Mouse (Mus musculus) cerebellum, adult 11-12 months (tissue): ENCODE results near the gene Tmeff1.
A peak's percentile ranks its signal among the peaks of the same experiment; 100 is the strongest.

Experiments
- DNase-seq: peaks from one replicate; pipeline ENCODE4 v3.0.0; 2022

Tmeff1 gene

DNA sequence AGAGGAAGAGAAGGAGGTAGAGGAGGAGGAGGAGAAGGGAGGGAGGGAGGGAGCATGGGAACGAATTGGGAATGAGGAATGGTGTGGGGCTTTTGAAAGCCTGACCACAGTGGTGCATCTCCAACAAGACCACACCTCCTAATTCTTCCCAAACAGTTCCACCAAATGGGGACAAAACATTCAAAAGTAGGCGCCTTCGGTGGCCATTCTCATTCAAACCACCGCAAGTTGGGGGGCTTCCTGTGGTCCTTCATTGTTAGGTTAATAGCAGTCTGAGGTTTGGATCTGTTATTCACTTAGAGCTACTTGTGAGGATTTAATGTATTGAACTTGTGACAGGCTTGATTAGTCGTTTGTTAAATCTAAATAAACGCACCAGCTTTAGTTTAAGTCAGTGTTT, 40.0 kb downstream of the Tmeff1 start:
- no peak for DNase-seq

DNA sequence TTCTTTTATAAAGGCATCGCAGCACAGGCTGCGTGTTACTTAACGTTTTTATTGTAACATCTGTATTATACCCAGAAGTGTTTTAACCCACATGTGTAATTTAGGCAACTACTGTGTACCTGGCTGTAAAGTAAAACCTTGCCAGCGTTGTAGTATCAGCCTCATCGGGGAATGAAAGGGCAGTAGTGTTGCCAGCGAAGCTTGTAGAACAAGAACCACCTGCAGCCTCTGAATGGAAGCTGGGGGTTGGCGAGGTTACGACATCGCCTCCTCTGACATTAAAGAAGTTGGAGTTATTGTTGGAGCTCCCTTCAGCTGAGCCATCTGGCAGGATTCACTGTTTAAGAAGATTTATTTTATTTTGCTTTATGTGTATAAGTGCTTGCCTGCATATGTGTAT, 40.9 kb downstream of the Tmeff1 start:
- no peak for DNase-seq

DNA sequence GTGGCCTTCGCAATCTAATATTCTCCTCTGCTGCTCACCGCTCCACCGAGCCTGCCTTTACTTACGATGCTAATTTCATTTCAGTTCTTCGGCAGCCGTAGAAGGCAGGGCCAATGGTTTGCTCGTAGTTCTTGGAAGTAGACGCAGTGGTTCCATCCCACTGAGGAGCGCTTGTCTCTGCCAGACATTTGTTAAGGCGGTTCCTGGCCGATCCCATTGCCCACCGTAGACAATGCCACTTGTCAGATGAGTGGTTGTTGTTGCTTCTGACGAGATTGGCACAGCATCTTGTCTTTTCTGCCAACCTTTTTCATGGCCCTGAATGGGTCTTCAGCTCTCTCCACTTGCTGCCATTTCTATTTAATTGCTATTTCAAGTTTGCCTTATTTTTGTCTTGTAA, 44.5 kb downstream of the Tmeff1 start:
- no peak for DNase-seq

DNA sequence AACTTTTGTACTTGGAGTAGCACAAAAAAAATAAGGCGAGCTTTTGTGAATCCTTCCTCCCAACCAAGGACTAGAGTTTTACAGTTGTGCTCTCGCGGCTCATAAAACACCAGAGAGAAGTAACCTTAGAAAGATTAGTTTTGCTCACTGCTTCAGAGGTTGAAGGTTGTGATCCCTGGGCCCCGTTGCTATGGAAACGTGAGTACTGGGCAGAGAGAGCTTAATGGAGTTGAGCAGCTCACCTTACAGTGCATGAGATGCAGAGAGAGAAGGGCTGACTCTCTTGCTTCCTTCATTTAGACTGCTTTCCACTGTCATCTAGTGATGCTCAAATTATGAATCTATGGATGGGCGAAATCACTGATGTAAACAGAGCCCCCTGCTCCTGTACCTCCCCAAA, 48.6 kb downstream of the Tmeff1 start:
- no peak for DNase-seq

DNA sequence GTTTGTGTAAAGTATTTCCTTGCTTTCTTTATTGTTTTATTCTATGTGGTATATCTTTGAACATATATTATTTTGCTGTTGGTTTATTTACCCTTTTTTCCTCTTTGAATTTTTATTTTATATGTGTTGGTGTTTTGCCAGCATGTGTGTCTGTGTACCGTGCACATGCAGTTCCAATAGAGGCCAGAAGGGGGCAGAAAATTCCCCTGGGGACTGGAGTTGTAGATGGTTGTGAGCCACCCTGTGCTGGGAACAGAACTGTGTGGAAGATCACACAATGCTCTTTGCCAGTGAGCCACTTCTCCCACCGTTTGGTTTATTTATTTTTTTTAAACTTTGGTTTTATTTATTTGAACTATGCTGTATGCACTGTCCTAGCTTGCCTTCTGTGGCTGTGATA, 49.1 kb downstream of the Tmeff1 start:
- DNase-seq, result no peak

DNA sequence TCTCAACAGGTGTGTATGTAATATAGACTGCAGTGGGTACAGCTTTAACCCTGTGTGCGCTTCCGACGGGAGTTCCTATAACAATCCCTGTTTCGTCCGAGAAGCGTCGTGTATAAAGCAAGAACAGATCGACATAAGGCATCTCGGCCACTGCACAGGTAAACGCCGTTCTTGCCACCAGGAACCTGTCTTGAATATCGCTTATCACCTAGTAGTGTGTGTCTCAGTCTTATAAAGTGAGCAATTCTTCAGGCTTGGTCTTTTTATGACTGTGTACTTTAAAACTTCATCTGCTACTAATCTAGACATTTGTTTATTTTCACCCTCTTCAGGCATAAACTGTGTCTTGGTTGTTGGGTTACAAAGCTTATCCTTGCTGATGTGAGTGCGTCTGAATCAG, 51.9 kb downstream of the Tmeff1 start:
- no peak for DNase-seq

DNA sequence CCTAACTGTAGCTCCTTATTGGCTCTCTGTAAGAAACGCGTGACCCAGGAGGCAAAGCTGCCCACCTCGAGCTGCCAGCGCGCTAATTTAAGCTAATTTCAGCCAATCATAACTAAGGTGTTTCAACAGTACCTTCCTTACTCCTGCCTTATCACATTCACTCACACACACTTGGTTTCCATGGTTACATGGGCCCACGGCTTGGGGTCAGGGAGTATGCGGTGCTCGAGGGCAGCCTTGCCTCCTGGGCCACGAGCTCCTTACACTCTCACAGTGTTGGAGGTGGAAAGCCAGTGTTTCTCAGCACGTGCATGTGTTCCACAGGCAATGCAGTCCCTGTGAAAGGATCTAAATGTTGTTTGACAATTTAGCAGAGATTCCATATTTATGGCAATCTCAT, 53.2 kb downstream of the Tmeff1 start:
- DNase-seq, result no peak

DNA sequence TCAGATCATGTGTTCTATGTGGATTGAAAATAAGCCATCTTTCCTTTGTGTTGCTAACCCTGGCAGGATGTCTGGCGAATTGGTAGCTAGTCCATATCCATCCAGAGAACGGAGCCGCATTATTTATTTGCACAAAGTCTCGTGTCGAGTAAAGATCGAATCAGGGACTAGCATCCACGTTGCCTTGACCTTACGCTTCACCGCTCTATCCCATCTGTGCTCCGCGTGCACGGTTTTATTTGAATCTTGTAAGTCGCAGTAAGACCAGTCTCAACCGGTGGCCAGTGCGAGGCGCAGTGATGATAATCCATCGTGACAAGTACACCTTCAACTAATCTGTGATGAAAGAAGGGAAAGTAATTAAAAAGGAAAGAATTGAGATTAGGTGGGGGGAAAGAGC, 54.5 kb downstream of the Tmeff1 start:
- no peak for DNase-seq

DNA sequence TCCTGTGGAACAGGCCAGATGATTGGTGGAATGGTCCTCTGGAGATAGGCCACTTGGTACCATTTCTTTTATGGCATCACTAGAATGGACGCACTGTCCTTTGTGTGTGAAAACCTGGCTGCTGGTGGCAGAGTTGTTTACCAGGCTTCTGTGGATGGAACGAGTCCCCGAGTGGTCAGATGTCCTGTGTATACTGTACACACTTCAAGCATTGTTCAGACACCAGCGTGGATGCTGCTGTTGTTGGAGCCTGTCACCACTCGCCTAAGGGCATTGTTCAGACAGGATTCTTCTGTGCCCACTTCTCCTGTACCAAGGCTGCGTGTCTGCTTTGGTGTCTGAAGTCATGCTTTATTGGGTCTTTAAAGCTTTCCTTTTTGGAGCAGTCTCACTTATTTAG, 58.8 kb downstream of the Tmeff1 start:
- DNase-seq, result peak; percentile 13

DNA sequence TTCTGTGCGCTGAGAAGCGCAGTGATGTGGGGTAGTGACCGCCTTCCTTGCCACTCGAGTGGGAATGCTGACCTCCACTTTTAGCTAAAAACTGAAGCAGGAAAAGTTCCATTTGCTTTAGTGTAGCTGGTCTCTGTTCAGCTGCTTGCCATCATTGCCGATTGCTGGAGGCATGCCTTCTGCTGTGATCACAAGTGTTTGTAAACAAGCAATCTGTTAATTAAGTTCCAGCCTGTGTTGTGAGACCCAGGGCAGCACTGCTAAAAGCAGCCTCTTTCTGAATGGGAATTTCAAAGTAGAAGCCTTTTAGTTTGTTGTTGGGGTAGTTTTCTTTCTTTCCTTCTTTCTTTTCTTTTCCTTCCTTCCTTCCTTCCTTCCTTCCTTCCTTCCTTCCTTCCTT, 61.2 kb downstream of the Tmeff1 start:
- DNase-seq, result no peak

DNA sequence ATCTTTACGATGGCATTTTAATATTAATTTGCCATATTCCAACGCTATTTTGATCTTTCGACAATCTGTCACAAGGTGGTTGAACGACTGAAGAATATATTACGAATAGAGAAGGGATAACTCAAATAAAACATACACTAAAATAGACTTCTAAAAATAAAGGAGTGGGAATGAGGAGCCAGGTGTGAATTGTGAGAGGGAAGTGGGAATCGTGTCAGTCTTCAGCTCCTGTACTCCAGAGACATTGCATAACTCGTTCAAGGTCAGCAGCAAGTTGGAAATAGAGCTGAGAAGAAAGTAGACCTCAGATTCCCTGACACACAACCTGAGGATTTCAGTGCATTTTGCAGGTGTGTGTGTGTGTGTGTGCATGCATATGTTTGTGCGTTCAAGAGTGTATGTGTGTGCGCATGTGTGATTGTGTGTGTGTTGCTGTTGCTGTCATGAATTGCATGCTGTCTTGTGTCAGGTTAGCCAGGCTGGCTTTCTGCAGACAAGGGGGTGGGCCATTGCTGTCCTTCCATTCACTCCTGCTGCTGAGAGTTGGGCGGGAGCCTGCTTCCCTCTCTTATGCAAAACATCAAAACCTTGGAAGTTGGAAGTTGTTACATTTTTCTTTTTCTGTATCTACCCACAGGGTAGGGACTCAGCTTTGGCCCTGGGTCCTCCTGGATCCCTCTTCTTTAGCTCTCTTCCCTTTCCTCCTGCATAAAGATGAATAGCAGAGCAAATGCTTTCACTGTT, 65.8 kb downstream of the Tmeff1 start:
- no peak for DNase-seq

DNA sequence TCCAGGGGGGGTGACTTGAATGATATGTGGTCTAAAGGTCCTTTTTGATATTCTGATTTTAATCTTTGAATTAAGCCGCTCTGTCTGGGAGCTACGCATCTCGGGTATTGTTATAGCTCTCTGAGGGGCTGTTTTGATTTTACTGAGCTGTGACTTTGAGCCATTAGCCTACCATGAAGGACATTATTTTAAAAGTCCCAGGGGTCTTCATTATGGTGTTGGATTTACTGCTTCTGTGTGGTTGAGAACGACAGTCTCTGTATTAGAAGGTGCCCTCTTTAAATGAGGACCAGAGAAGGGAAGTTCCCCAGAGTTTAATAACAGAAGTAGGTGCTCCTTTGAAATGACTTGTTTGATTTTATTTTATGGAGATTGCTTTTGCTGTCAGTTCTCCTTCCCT, 69.1 kb downstream of the Tmeff1 start:
- no peak for DNase-seq

DNA sequence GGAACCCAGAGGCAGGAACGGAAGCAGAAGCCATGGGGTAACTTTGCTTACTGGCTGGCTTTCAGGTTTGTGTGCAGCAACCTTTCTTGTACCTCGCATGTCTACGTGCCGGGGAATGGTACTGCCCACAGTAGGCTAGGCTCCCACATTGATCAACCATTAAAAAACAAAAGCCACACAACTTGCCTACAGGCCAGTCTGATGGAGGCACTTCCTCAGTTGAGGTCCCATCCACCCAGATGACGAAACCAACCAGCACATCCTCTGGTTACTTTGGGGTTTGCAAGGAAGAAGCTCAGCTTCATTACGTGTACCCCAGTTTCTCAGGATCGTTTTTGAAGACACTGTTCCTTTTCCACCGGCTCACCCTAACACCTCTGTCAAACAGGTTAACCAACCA, 71.6 kb downstream of the Tmeff1 start:
- DNase-seq, result no peak

DNA sequence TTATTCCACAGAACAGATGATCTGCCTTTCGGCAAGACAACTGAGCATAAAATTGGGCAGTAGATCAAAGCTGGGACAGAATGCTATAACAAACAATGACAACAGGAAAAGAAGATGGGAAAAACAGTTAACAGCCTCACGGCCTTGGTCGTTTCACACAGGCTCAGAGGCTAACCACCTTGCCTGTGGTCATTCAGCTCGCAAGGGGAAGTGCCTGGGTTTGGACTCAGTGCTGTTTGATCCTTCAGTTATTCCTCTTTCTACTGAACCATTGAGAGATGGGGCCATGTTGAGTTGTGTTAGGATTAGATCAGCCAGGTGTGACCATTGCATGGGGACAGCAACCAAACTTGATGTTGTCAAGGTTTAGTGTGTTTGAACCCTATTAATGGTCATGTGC, 75.2 kb downstream of the Tmeff1 start:
- DNase-seq, result no peak

DNA sequence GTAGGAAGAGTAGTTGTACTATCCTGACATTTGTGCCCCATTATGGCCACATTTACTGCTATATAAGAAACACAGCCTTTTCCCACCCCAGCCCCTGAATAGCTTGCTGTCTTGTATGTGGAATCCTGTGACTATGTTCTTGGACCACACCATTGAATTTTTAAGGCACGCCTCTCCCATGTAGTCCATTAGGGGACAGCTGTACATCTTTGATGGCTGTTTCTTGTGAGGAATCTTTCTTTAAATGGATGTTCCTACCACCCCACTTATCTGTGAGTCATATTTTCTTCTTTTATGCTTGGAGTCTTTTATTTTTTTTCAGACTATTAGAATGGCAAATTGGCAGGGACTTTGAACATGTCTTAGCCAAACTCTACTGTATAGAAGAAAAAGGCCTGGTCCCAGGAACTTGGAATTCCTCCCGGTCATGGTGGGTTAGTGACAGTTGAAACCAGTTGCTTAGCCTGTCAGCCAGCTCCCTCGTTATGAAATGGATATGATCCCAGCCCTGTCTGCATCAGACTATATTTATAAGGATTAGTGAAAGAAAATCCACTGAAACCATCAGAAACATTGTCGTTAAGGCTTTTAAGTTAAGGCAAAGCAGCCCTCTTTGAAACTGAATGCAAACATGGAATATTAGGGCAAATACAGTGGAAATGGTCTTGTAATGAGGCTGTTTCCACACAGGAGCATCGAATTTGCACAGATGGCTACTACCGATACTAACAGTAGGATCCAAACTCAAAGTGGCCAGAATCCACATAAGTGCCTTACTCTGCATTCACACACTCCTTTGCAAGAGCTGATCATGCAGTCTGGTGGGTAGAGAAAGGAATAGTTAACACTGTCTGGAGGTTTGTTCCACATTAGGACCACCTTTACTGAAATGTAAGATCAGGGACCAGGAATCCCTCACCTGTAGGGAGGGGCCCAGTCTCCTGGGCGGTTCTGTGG, 75.9 kb downstream of the Tmeff1 start:
- no peak for DNase-seq

DNA sequence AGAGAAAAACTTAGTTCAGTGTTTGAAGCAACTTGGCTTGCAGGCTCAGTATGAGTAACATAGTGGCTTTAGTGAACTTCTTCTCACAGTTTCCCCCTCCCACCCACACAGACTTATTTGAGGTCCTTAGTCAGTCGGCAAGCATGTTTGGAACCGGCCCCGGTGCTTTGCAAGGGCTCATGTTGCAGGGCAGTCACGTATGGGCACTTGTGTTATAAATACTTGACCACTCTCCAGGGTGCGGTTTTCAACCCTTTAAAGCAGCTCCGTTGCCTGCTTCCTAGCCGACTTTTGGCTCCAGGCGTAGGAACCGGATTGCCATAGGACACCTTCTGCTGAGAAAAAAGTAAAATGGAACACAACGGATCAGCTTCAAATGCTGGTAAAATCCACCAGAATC, 78.3 kb downstream of the Tmeff1 start, which contains the start of gene Cavin4:
Gene Cavin4, plus strand, starts transcription at position 244 of the 400 bp plus-strand sequence.
- DNase-seq, result no peak

DNA sequence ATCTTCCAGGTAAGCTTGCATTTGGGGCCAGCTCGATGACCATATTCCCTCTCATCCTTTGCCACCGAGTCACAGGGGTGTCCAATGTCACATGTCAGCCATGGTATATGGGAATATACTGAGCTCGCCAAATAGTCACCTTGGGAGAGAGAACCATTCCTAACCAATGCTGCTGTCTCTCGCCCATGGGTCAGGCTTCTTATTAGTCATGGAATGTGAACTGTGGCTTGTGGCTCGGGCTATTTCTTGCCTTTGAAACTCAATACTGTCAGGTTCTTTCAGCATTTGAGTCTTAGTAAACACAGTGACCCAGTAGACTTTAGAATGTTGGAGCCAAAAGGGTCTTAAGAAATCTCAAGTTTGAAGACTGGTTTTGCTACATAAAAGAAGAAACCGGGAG, 79.0 kb downstream of the Tmeff1 start:
- DNase-seq, result no peak

DNA sequence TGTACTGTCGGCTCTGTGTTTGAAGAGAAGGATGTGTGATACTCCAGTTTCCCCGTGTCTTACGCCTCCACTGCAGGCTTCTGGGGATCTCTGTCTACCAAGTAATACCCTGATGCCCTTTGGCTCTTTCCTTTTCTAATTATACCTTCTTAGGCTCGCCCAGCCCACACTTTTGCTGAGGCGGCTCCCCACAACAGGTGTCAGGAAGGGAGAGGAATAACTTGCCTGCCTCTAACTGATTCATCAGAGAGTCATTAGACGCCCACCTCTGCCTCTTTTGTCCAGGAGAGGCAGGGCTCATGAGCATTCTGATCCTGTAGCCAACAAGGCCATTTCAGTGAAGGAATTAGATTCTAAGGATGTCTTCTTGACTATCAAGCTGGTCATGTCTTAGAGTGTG, 82.3 kb downstream of the Tmeff1 start:
- no peak for DNase-seq

DNA sequence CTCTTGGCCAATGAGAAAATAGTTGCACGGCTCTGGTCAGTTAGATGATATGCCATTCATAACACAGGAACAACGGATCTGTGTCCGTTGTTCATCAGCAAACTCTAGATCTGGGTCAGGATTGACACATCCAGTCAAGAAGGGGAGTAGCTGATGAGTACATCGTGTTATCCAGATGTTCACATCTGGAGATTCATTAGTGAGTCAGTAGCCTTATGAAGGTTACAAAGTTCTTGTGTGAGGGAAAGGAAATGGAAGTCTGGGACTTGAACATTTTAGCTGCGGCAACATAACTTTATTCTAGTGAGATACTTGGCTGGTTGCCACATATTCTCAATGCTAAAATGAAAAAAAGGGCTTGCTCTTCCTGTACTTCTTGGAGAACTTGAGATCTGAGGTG, 87.9 kb downstream of the Tmeff1 start:
- no peak for DNase-seq

DNA sequence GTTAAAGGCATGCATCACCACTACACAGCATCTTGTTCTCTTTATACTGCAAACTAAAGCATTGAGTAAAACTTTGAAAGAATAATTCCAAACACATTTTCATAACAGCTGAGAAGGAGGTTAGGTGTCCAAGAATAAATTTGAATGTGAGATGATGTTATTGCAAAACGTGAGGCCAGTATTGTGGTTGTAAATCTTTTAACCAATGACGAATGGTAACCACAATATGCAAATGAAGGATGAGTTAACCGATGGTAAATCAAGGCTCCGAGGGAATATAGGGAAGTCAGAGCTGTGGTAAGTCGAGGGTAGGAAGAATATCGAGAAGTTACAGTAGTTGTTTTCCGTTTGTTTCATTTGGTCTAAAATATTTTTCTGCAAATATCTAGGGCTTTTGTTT, 89.4 kb downstream of the Tmeff1 start:
- DNase-seq, result no peak

DNA sequence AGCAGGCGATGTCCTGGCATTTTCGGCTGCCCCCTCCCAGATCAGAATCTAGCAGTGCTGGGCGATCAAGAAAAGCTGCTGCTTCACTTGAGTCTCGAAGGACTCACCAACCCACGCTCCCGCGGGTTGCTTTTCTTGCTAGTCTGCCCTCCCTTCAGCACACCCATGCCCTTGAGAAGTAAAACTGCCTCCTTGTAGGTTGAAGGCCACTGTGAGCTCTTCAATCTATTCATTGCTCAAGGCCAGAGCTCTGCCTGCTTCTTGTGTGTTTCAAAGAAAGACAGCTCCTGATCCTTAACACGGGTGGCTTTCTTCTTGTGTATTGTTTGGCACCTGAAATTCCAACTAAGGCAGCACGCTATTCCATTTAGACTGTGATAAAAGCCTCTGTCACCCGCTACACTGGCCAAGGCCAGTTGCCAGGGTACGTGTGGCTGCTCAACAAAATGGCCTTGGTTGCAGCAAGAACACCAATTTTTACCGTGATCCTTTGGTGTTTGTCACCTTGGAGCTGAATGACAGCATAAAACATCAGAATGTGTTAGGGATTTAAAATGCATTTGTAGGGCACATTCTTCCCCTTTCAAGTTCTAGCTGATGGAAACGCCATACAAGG, 91.7 kb downstream of the Tmeff1 start:
- no peak for DNase-seq

DNA sequence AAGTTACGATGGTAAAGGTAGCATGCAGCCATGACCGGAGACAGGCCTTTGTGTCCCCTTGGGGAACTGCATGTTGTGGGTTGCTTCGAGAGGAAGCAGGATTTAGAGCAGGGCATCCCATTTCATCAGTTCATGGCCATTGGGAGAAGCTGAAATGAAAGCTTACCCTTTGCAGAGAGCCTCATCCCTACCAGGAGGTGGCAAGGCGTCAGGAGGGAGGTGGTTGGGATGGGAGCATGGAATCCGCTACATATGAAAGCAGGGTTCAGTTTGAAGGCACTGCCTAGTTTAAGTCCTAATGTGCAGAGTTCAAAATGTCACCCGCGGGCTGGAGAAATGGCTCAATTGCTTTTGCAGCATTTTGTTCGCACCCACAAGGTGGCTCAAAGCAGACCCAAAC, 92.3 kb downstream of the Tmeff1 start:
- no peak for DNase-seq

DNA sequence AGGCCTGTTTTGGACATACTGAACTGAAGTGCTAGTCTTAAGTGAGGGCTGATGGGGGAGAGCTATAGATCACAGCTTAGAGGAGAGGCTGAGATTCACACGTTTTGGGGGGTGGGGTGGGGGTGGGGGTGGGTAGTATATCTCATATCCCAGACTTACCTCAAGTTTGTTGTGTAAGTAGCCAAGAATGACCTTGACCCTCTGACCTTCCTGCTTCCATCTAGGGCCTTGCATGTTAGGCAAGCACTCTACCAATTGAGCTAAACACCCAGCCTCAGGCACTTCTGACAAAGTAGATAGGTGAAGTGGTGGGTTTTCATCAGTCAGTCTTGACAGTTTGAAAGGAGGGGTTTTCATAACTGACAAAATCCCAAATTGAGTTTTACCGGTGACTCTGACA, 92.8 kb downstream of the Tmeff1 start:
- no peak for DNase-seq

DNA sequence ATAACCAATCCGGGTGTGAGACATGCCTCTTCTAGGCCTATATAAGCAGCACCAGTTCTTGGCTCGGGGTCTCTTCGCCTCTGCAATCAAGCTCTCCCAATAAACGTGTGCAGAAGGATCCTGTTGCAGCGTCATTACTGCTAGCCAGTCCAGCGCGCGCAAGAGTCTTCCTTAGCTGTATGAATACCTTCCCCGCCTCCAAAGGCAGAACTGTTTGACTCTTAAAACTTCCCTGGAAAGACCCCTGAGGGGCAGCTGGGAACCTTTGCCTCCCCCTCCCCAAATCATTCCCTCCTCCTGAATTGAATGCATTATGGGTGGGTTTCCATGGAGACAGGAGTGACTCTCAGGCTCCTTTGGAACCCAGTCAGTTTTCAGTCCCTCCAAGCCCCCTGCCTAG, 93.8 kb downstream of the Tmeff1 start:
- no peak for DNase-seq
